Mouse (Mus musculus) urinary bladder, postnatal 14 days (tissue): Measurements from ENCODE around the gene Trp73.

ENCODE experiments used
- DNase-seq: peaks from one replicate; pipeline ENCODE4 v3.0.0; 2021; ENCODE audit warnings: low spot score

Trp73 gene

GRCm38 (mm10) chr4:154103386-154103785 lies 36.6 kb downstream of the Trp73 start:
- no peak for DNase-seq

- no peak for DNase-seq
Measured at GRCm38 (mm10) chr4:154099361-154099760, 40.6 kb downstream of the Trp73 start.

- DNase-seq, result no peak
Measured at GRCm38 (mm10) chr4:154096111-154096510, 43.9 kb downstream of the Trp73 start.

GRCm38 (mm10) chr4:154093210-154093609 lies 46.8 kb downstream of the Trp73 start:
- DNase-seq, result peak; percentile 52

- no peak for DNase-seq
Measured at GRCm38 (mm10) chr4:154091356-154091755, 48.7 kb downstream of the Trp73 start.

- no peak for DNase-seq
Measured at GRCm38 (mm10) chr4:154089205-154089604, 50.8 kb downstream of the Trp73 start.

- DNase-seq, result no peak
Measured at GRCm38 (mm10) chr4:154086436-154086835, 53.6 kb downstream of the Trp73 start.

- no peak for DNase-seq
Measured at GRCm38 (mm10) chr4:154085856-154086255, 54.2 kb downstream of the Trp73 start.

GRCm38 (mm10) chr4:154081974-154082373 lies 58.0 kb downstream of the Trp73 start:
- no peak for DNase-seq

- DNase-seq, result no peak
Measured at GRCm38 (mm10) chr4:154081021-154081420, 59.0 kb downstream of the Trp73 start.

- no peak for DNase-seq
Measured at GRCm38 (mm10) chr4:154080211-154080610, 59.8 kb downstream of the Trp73 start.

GRCm38 (mm10) chr4:154071941-154072340 lies 68.1 kb downstream of the Trp73 start:
- no peak for DNase-seq

GRCm38 (mm10) chr4:154071521-154071920 lies 68.5 kb downstream of the Trp73 start:
- DNase-seq, result peak; percentile 52

- DNase-seq, result peak; percentile 29
Measured at GRCm38 (mm10) chr4:154070896-154071295, 69.1 kb downstream of the Trp73 start.

GRCm38 (mm10) chr4:154064827-154065773 lies 74.9 kb downstream of the Trp73 start:
- DNase-seq, result no peak

GRCm38 (mm10) chr4:154057696-154058095 lies 82.3 kb downstream of the Trp73 start:
- DNase-seq, result no peak

GRCm38 (mm10) chr4:154056661-154057060 lies 83.3 kb downstream of the Trp73 start:
- DNase-seq, result no peak

GRCm38 (mm10) chr4:154056046-154056445 lies 84.0 kb downstream of the Trp73 start:
- DNase-seq, result no peak

- no peak for DNase-seq
Measured at GRCm38 (mm10) chr4:154055482-154055881, 84.5 kb downstream of the Trp73 start.

GRCm38 (mm10) chr4:154053065-154053464 lies 86.9 kb downstream of the Trp73 start:
- DNase-seq, result no peak

GRCm38 (mm10) chr4:154051401-154051800 lies 88.6 kb downstream of the Trp73 start:
- no peak for DNase-seq

- DNase-seq, result no peak
Measured at GRCm38 (mm10) chr4:154045837-154046236, 94.2 kb downstream of the Trp73 start.

GRCm38 (mm10) chr4:154042577-154042976 lies 97.4 kb downstream of the Trp73 start, which contains the start of gene Ccdc27:
Gene Ccdc27, minus strand, starts transcription at chr4:154042677.
- no peak for DNase-seq

GRCm38 (mm10) chr4:154037123-154037522 lies 102.9 kb downstream of the Trp73 start:
- no peak for DNase-seq
